Mouse (Mus musculus) intestine, postnatal 0 days (tissue): Measurements from ENCODE around the gene Slc39a13. TPM values are rescaled to one million over a fixed set of nuclear protein-coding genes. Genes with fewer than 3 reads are reported as not detected.

Source experiments
- ATAC-seq: fragments of 200-750 bp; cut with Nextera tagmentation; 2 replicates; pipeline ENCODE4 v1.8.0; 2017; ENCODE audit warnings: mild to moderate bottlenecking, moderate TSS enrichment, moderate library complexity
- H3K27ac ChIP-seq: fragments of 300-500 bp; sonication (generic); 2 replicates; pipeline ENCODE4 v1.5.1; 2014; ENCODE audit warnings: mild to moderate bottlenecking, low read depth, low read length, moderate library complexity
- H3K27me3 ChIP-seq: fragments of 300-500 bp; sonication (generic); replicated peaks from 2 replicates; pipeline ENCODE4 v1.6.1; 2014; ENCODE audit warnings: low read length, mixed read lengths; ENCODE audit not compliant: control insufficient read depth, insufficient read depth
- H3K36me3 ChIP-seq: fragments of 300-500 bp; sonication (generic); 2 replicates; pipeline ENCODE4 v1.6.1; 2014; ENCODE audit warnings: mild to moderate bottlenecking, moderate library complexity; ENCODE audit not compliant: control insufficient read depth, insufficient read depth
- H3K4me1 ChIP-seq: fragments of 300-500 bp; sonication (generic); replicated peaks from 2 replicates; pipeline ENCODE4 v1.6.1; 2014; ENCODE audit warnings: antibody characterized with exemption, low read length, mixed read lengths; ENCODE audit not compliant: control insufficient read depth, insufficient read depth
- H3K4me2 ChIP-seq: fragments of 300-500 bp; sonication (generic); replicated peaks from 2 replicates; pipeline ENCODE4 v1.6.1; 2014; ENCODE audit warnings: low read depth, mild to moderate bottlenecking, moderate library complexity
- H3K4me3 ChIP-seq: fragments of 300-500 bp; sonication (generic); 2 replicates; pipeline ENCODE4 v1.5.1; 2014; ENCODE audit warnings: low read depth, low read length
- H3K9ac ChIP-seq: fragments of 300-500 bp; sonication (generic); 2 replicates; pipeline ENCODE4 v1.6.1; 2014; ENCODE audit warnings: mild to moderate bottlenecking, low read depth, low read length
- H3K9me3 ChIP-seq: fragments of 300-500 bp; sonication (generic); 2 replicates; pipeline ENCODE4 v1.6.1; 2016; ENCODE audit warnings: mixed run types; ENCODE audit not compliant: control insufficient read depth
- CTCF ChIP-seq: sonication (generic); IDR thresholded peaks from 2 replicates; pipeline ENCODE4 v1.5.1; 2016; ENCODE audit warnings: low read depth, mild to moderate bottlenecking, control low read depth, antibody characterized with exemption, moderate library complexity
- WGBS: fragments of 180-500 bp; shearing (Covaris S2); extraction: QIAGEN DNeasy Blood & Tissue Kit; methylation state at CpG from one replicate; pipeline ENCODE4 v1.1.7; 2014; 5-methylcytosine and 5-hydroxymethylcytosine counted together
- polyA plus RNA-seq: library from polyadenylated mRNA; unstranded; fragments of >200 nt; fragmentation: Nextera tagmentation; extraction: Ambion mirVana; gene quantifications from 2 replicates; pipeline ENCODE4 v1.2.1, GENCODE M21; 2015

The Slc39a13 gene
- polyA plus RNA-seq, 1 experiment from 2014 or later, result 15.0 TPM

DNA sequence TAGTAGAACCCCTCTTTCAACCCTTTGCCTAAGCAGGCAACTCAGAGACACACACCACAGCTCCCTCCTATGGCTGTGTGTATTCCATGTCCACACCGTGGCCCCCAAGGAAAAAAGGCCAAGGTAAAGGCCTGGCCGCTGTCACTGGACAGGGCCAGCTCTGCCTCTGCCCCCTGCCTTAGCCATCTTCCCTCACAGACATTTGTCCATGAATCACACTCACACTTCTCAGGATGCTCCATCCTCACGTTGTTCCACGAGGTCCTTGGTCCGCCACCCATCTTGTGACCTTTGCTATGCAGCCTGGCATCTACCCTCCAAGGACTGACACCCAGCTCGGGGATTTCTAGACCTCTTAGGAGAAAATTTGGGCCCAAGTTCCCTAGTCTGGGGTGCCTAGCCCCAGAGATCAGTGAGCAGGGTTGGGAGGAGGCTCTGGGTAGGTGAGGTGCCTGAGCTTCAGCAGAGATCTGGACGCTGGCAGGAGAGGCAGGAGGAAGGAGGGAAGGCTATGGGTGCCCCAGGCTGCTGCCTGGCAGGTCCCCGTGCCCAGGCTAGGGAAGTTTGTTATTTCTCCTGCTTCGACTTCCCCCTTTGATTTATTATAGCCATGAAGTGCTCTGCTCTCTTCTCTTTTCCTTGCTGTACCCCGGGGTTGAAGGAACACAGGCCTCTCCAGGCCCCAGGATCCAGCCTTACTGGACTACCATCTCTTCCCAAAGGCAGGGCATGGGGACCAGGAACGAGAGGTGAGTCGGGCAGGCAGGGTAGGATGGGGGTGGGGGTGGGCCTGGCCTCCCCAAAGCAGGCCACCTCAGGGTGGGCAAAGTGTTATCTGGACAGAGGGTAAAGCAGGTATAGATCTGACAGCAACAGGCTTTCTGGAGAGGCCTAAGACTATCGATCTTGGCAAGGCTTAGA is 11.8 kb upstream of the Slc39a13 start, which contains the start of gene Spi1:
TSS of gene Spi1 (plus strand) at position 616 of the 921 bp plus-strand sequence.
- Histone ChIP-seq H3K27ac (no peak within 1 kb of the TSS), H3K9ac (no peak within 1 kb of the TSS), H3K9me3 (no peaks in the 10 kb centered on the region), H3K27me3 (no peaks in the 10 kb centered on the region), H3K4me1 (no peaks in the 10 kb centered on the region), H3K36me3 (no peaks in the 10 kb centered on the region), H3K4me3 (no peak within 1 kb of the TSS), H3K4me2 (no peak within 1 kb of the TSS)
- TF ChIP-seq CTCF, result no peak
- ATAC-seq, result no peak
- WGBS, result 79% methylated on average over 13 of the region's 13 CpGs

DNA sequence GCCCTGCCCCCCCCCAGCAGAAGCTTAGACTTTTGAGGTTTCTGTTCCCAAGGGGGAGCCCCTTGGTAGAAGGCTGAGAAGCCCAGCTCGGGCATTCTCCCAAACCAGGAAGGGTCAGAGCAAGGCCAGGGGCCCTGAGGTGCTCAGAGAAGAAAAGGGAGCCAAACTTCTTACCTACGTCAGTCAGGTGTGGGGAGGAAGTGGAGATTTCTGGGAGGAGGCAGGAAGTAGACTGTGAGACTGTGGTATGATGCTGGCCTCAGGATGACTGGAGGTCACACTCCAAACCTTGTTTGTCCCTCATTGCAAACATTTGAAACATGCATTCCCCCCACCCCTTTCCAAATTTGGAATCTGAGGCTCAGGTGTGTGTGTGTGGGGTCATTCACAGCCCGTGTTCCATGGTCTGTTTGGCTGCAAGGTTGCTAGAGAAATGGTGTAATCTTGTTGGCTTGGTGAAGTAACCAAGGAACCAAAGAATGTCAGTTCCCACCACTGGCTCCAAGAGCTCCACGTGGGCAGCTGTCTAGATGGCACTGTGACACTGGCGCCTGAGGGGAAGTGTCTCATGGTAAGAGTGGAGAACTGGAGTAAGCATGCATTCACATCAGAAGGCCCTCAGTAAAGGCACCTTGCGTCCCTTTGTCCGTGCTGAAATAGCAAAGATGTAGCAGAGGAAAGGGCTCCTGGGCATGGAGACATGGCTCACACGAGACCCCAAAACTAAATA is 10.7 kb upstream of the Slc39a13 start:
- H3K4me3 ChIP-seq, result no peak overlapping the region
- 71% methylated on average over 8 of the region's 8 CpGs for WGBS
- no peak for ATAC-seq

GRCm38 (mm10) chr2:91079026-91079384 is 8.8 kb upstream of the Slc39a13 start:
- 34% methylated on average over 5 of the region's 5 CpGs for WGBS
- Histone ChIP-seq H3K4me2 (peak overlapping the region; percentile 92), H3K36me3 (no peaks in the 10 kb centered on the region), H3K4me1 (no peaks in the 10 kb centered on the region), H3K9ac (peak overlapping the region; percentile 45), H3K27me3 (no peaks in the 10 kb centered on the region), H3K9me3 (no peaks in the 10 kb centered on the region), H3K4me3 (peak overlapping the region; percentile 44), H3K27ac (no peak overlapping the region)
- ATAC-seq, result no peak
- no peak for TF ChIP-seq CTCF

More for the DNA sequence above, 10.7 kb upstream of the Slc39a13 start:
- H3K9me3 ChIP-seq, result no peaks in the 10 kb centered on the region
- H3K9ac ChIP-seq, result no peak overlapping the region
- no peaks in the 10 kb centered on the region for H3K4me1 ChIP-seq
- no peak overlapping the region for H3K4me2 ChIP-seq
- no peaks in the 10 kb centered on the region for H3K27me3 ChIP-seq
- no peak for TF ChIP-seq CTCF
- H3K36me3 ChIP-seq, result no peaks in the 10 kb centered on the region
- no peak overlapping the region for H3K27ac ChIP-seq

- Histone ChIP-seq H3K27ac (no peak overlapping the region), H3K9ac (peak overlapping the region; percentile 45), H3K4me2 (peak overlapping the region; percentile 92), H3K36me3 (no peaks in the 10 kb centered on the region), H3K4me1 (no peaks in the 10 kb centered on the region), H3K27me3 (no peaks in the 10 kb centered on the region), H3K4me3 (peak overlapping the region; percentile 44), H3K9me3 (no peaks in the 10 kb centered on the region)
- ATAC-seq, result peak; percentile 42
- WGBS, result under 1% methylated on average over 29 of the region's 36 CpGs
- TF ChIP-seq CTCF, result peak; percentile 20; the same call in 1 of the 2 replicates
Measured at GRCm38 (mm10) chr2:91078314-91079025, 8.3 kb upstream of the Slc39a13 start.

DNA sequence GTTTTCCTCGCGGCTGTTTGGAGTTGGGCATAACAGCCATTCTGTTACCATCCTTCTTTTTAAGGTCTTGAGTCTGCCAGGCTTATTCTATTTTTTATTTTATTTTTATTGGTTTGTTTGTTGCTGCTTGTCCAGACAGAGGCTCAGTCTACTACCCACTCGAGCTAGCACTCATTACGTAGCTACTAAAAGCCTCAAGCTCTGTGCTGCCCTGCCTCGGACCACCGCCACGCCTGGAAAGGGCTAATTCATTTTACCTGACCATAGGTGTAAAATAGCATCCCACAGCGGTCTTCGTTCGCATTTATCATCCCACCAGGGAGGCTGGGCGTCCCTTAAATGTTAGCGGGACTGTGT is 7.7 kb upstream of the Slc39a13 start:
- Histone ChIP-seq H3K9me3 (no peaks in the 10 kb centered on the region), H3K36me3 (no peaks in the 10 kb centered on the region), H3K4me1 (no peaks in the 10 kb centered on the region), H3K27ac (no peak overlapping the region), H3K4me2 (peak overlapping the region; percentile 92), H3K4me3 (peak overlapping the region; percentile 44), H3K9ac (no peak overlapping the region), H3K27me3 (no peaks in the 10 kb centered on the region)
- TF ChIP-seq CTCF, result no peak
- 20% methylated on average over 12 of the region's 12 CpGs for WGBS
- ATAC-seq, result no peak

GRCm38 (mm10) chr2:91072092-91072491 is 1.9 kb upstream of the Slc39a13 start:
- no peaks in the 10 kb centered on the region for H3K9me3 ChIP-seq
- H3K27me3 ChIP-seq, result no peaks in the 10 kb centered on the region
- TF ChIP-seq CTCF, result no peak
- no peak for ATAC-seq
- WGBS, result 17% methylated on average over 1 of the region's 1 CpGs
- H3K4me2 ChIP-seq, result no peak overlapping the region
- H3K4me1 ChIP-seq, result 0 out of 2 replicates have a peak, but pooled peaks cover 2% of the 10 kb centered on the region
- no peak overlapping the region for H3K9ac ChIP-seq
- H3K4me3 ChIP-seq, result no peak overlapping the region
- H3K27ac ChIP-seq, result no peak overlapping the region
- no peaks in the 10 kb centered on the region for H3K36me3 ChIP-seq
